Mouse (Mus musculus): ENCODE measurements around the gene Carmil1. TPM values are rescaled to one million over a fixed set of nuclear protein-coding genes. Genes with fewer than 3 reads are reported as not detected.

Carmil1 gene
- total and polyA plus RNA-seq, 3 experiments, result 0.15 to 1.2 TPM; not detected in 1

DNA sequence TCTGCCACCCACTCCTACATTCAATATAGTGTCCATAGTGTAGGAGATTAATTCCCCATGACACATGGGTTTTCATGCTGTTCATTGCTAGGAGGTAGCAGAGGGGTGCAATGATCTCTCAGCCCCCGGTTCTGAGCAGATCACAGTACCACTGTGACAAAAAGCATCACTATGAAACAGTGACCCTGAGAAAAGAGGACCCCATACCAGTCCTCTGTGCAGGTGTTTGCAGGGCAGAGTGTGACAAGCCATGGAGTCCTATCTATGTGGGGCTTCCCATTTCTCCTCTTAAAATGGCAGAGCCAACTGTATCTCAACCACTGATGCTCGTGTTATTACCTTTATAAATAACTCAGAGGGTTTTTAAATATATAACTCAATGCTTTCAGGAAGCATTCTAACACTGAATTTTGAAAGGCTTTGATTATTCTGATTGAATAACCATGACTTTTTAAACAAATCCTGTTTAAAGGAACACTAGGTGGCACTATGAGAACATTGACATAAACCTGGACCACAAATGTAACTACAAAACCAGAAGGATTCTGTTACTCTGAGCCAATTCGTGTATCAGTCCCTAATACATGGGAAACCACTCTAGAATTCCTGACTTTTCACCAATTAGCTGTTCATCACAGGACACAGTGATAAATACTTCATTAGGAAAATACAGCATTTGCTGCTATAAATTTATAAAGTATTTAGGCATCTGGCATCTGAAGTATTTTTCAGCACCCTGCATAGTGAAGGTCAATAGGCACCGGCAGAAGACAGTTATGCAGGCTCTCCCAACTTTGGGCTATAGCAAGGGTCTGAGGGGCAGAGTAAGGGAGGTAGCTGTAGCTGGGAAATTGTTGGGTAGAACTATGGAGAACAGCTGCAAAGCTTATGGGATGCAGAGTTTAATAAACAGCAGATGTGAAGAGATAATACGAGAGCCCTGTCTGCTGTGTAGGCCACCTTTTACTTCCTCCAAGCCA is 253.1 kb downstream of the Carmil1 start:
- H3K4me3 ChIP-seq (ENCODE audit: control insufficient read depth in 1 of 2, insufficient read depth in 1 of 2, low read depth in 2 of 2, low read length in 2 of 2), result no peak overlapping the region
- no peaks in the 10 kb centered on the region for H3K9me3 ChIP-seq (replicated peaks; ENCODE audit: insufficient read depth, low read length)
- H3K79me2 ChIP-seq (ENCODE audit: control insufficient read depth, insufficient read depth, low read length, poor library complexity), result no peaks in the 10 kb centered on the region
- H3K4me1 ChIP-seq (ENCODE audit: control insufficient read depth in 1 of 2, insufficient read depth in 2 of 2, low read length in 2 of 2), result no peaks in the 10 kb centered on the region
- H3K9ac ChIP-seq (ENCODE audit: control insufficient read depth, low read depth, low read length, poor library complexity, severe bottlenecking), result no peak overlapping the region
- H3K36me3 ChIP-seq (ENCODE audit: control insufficient read depth in 1 of 2, insufficient read depth in 2 of 2, low read length in 2 of 2), result no peaks in the 10 kb centered on the region
- peak; percentile 21 for DNase-seq (ENCODE audit: low read depth, low spot score)
- no peaks in the 10 kb centered on the region for H3K27me3 ChIP-seq (ENCODE audit: control insufficient read depth in 1 of 2, insufficient read depth in 2 of 2, low read length in 2 of 2)
- no peak overlapping the region for H3K27ac ChIP-seq (ENCODE audit: control insufficient read depth, low read depth, low read length)
- TF ChIP-seq USF1 (IDR thresholded peaks at IDR 0.05; ENCODE audit: low read depth, low read length), result no peak
- TF ChIP-seq ZC3H11A (IDR thresholded peaks at IDR 0.05; ENCODE audit: low read depth, low read length), result peak; percentile 50
- peak in 1 of 3 experiments; percentile 57; a peak in 2 of 6 replicates for TF ChIP-seq CTCF (IDR thresholded peaks at IDR 0.05 in 2 of 3, conservative IDR thresholded peaks at IDR 0.05 in 1 of 3; ENCODE audit: control insufficient read depth in 1 of 3, insufficient read depth in 1 of 3, low read depth in 2 of 3, low read length in 3 of 3, poor library complexity in 1 of 3, severe bottlenecking in 1 of 3)
- TF ChIP-seq UBTF (IDR thresholded peaks at IDR 0.05; ENCODE audit: borderline replicate concordance, insufficient read depth, low read depth, low read length), result no peak
- peak; percentile 70 for TF ChIP-seq SMC3 (IDR thresholded peaks at IDR 0.05; ENCODE audit: low read depth, low read length)
- TF ChIP-seq POLR2A (IDR thresholded peaks at IDR 0.05; ENCODE audit: control insufficient read depth in 1 of 2, insufficient read depth in 1 of 2, low read depth in 1 of 2, low read length in 2 of 2, poor library complexity in 1 of 2), result no peak
- TF ChIP-seq RAD21 (IDR thresholded peaks at IDR 0.05; ENCODE audit: low read depth, low read length), result peak; percentile 69
- TF ChIP-seq MYB (IDR thresholded peaks at IDR 0.05; ENCODE audit: low read depth, low read length), result no peak
- TF ChIP-seq MAZ (IDR thresholded peaks at IDR 0.05; ENCODE audit: low read depth, low read length), result no peak
- no peak for TF ChIP-seq JUND (IDR thresholded peaks at IDR 0.05; ENCODE audit: low read depth, low read length)
- no peak for TF ChIP-seq CHD1 (IDR thresholded peaks at IDR 0.05; ENCODE audit: low read depth, low read length)
- no peak for TF ChIP-seq ZKSCAN1 (IDR thresholded peaks at IDR 0.05; ENCODE audit: low read depth, low read length)
- no peak for TF ChIP-seq MXI1 (IDR thresholded peaks at IDR 0.05; ENCODE audit: low read depth, low read length)

DNA sequence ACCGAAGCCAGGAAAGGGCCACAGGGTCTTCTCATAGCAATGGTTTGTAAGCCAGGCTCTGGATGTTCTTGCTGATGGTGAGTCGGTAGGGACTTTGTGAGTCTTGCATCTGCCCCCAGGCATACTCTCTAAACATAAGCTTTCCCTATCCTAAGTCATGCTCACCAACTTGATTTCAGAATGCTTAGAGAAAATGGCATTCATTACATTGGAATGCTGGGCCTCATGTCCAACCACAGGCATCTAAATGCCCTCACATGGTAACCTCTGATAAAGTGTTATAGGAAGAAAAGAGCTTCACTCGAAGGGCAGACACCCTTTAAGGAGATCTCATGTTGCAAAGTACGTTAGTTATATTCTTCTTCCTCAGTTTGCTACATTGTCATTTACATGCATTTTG is 262.1 kb downstream of the Carmil1 start:
- Histone ChIP-seq H3K9ac (ENCODE audit: control insufficient read depth, low read depth, low read length, poor library complexity, severe bottlenecking) (no peak overlapping the region), H3K4me3 (ENCODE audit: control insufficient read depth in 1 of 2, insufficient read depth in 1 of 2, low read depth in 2 of 2, low read length in 2 of 2) (no peak overlapping the region), H3K27me3 (ENCODE audit: control insufficient read depth in 1 of 2, insufficient read depth in 2 of 2, low read length in 2 of 2) (no peaks in the 10 kb centered on the region; a peak in 1 of 4 replicates), H3K36me3 (ENCODE audit: control insufficient read depth in 1 of 2, insufficient read depth in 2 of 2, low read length in 2 of 2) (no peaks in the 10 kb centered on the region), H3K4me1 (ENCODE audit: control insufficient read depth in 1 of 2, insufficient read depth in 2 of 2, low read length in 2 of 2) (no peaks in the 10 kb centered on the region), H3K27ac (ENCODE audit: control insufficient read depth, low read depth, low read length) (no peak overlapping the region), H3K79me2 (ENCODE audit: control insufficient read depth, insufficient read depth, low read length, poor library complexity) (no peaks in the 10 kb centered on the region), H3K9me3 (replicated peaks; ENCODE audit: insufficient read depth, low read length) (no peaks in the 10 kb centered on the region)
- DNase-seq (ENCODE audit: low read depth, low spot score), result no peak
- TF ChIP-seq ETS1 (IDR thresholded peaks at IDR 0.05; ENCODE audit: low read depth, low read length), result no peak
- no peak for TF ChIP-seq NELFE (IDR thresholded peaks at IDR 0.05; ENCODE audit: low read depth, low read length)
- TF ChIP-seq GABPA (IDR thresholded peaks at IDR 0.05; ENCODE audit: low read depth, low read length), result no peak
- TF ChIP-seq MXI1 (IDR thresholded peaks at IDR 0.05; ENCODE audit: low read depth, low read length), result no peak

All from MEL (cell line).